Mouse (Mus musculus): ENCODE measurements around the gene Pga5. TPM values are rescaled to one million over a fixed set of nuclear protein-coding genes. Genes with fewer than 3 reads are reported as not detected.

Pga5 gene
- polyA plus RNA-seq, 1 experiment from 2014 or later = not detected

- H3K9me3 ChIP-seq (ENCODE audit: control insufficient read depth, low read length) = no peaks in the 10 kb centered on the region
- H3K27me3 ChIP-seq (ENCODE audit: control insufficient read depth, insufficient read depth, low read length) = no peaks in the 10 kb centered on the region
- peaks cover 27% of the 10 kb centered on the region for H3K36me3 ChIP-seq (ENCODE audit: control insufficient read depth, insufficient read depth, low read length)
- no peak overlapping the region for H3K9ac ChIP-seq (replicated peaks; ENCODE audit: low read depth, low read length)
- 97% methylated on average over 1 of the region's 1 CpGs for WGBS
- H3K27ac ChIP-seq (ENCODE audit: low read depth, low read length) = no peak overlapping the region
- H3K4me3 ChIP-seq (ENCODE audit: low read depth, low read length) = no peak overlapping the region
- H3K4me2 ChIP-seq (ENCODE audit: low read depth, low read length) = no peak overlapping the region
- ATAC-seq (ENCODE audit: low read depth) = no peak
- peaks cover 13% of the 10 kb centered on the region for H3K4me1 ChIP-seq (ENCODE audit: control insufficient read depth, insufficient read depth, low read length)
These were observed 30.0 kb upstream of the Pga5 start for GRCm38 (mm10) chr19:10707881-10708280.

DNA sequence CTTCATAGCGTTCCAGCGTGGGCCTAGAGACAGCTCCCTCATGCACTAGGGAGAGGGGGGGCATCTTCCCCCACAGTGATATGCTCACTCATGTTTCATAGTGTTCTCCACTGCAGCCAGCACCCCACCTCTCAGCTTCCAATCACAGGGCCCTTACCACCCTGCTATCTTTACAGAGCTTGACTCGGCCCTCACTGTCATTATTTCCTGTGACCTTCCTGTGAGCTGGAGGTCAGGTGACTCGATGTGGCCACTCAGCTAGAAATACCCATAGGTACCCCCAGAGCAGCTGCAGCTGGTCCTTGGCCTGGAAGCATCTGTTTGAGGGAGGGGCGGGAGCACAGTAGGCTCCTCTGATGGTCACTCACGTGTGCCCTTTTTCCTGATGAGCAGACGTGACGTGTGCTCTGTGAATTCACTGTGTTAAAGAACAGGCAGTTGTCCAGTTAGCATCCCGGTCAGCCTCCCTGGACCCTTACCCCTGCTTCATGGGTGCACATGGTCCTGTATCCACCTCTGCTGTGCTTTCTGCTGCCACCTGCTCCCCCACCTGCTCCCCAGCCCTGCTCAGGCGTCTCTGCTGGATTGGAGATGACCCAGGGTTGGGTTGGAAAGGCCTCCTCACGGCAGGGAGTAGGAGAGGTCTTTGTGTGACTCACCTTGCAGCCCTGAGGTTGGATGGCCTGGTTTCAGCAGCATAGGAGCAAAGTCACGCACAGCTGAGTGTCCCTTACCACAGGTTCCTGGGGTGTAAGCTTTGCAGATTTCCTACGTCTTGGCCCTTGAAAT is 29.4 kb upstream of the Pga5 start:
- Histone ChIP-seq H3K27me3 (ENCODE audit: control insufficient read depth, insufficient read depth, low read length) (no peaks in the 10 kb centered on the region), H3K27ac (ENCODE audit: low read depth, low read length) (no peak overlapping the region), H3K4me1 (ENCODE audit: control insufficient read depth, insufficient read depth, low read length) (peaks cover 13% of the 10 kb centered on the region), H3K36me3 (ENCODE audit: control insufficient read depth, insufficient read depth, low read length) (peaks cover 22% of the 10 kb centered on the region), H3K4me2 (ENCODE audit: low read depth, low read length) (no peak overlapping the region), H3K4me3 (ENCODE audit: low read depth, low read length) (no peak overlapping the region), H3K9me3 (ENCODE audit: control insufficient read depth, low read length) (no peaks in the 10 kb centered on the region), H3K9ac (replicated peaks; ENCODE audit: low read depth, low read length) (no peak overlapping the region)
- no peak for ATAC-seq (ENCODE audit: low read depth)
- WGBS = 82% methylated on average over 13 of the region's 13 CpGs

GRCm38 (mm10) chr19:10703470-10703869 is 25.6 kb upstream of the Pga5 start:
- H3K36me3 ChIP-seq (ENCODE audit: control insufficient read depth, insufficient read depth, low read length) = peaks cover 5% of the 10 kb centered on the region; the same call in 1 of the 2 replicates
- peaks cover 20% of the 10 kb centered on the region for H3K4me1 ChIP-seq (ENCODE audit: control insufficient read depth, insufficient read depth, low read length)
- WGBS = 91% methylated on average over 8 of the region's 8 CpGs
- H3K27me3 ChIP-seq (ENCODE audit: control insufficient read depth, insufficient read depth, low read length) = no peaks in the 10 kb centered on the region
- no peak overlapping the region for H3K4me3 ChIP-seq (ENCODE audit: low read depth, low read length)
- no peaks in the 10 kb centered on the region for H3K9me3 ChIP-seq (ENCODE audit: control insufficient read depth, low read length)
- no peak overlapping the region for H3K27ac ChIP-seq (ENCODE audit: low read depth, low read length)
- H3K4me2 ChIP-seq (ENCODE audit: low read depth, low read length) = no peak overlapping the region
- ATAC-seq (ENCODE audit: low read depth) = no peak
- no peak overlapping the region for H3K9ac ChIP-seq (replicated peaks; ENCODE audit: low read depth, low read length)

GRCm38 (mm10) chr19:10702125-10702524 is 24.3 kb upstream of the Pga5 start:
- peaks cover 24% of the 10 kb centered on the region for H3K4me1 ChIP-seq (ENCODE audit: control insufficient read depth, insufficient read depth, low read length)
- WGBS = 85% methylated on average over 8 of the region's 8 CpGs
- no peak overlapping the region for H3K27ac ChIP-seq (ENCODE audit: low read depth, low read length)
- H3K36me3 ChIP-seq (ENCODE audit: control insufficient read depth, insufficient read depth, low read length) = peaks cover 5% of the 10 kb centered on the region; the same call in 1 of the 2 replicates
- H3K4me3 ChIP-seq (ENCODE audit: low read depth, low read length) = no peak overlapping the region
- H3K4me2 ChIP-seq (ENCODE audit: low read depth, low read length) = no peak overlapping the region
- ATAC-seq (ENCODE audit: low read depth) = no peak
- H3K27me3 ChIP-seq (ENCODE audit: control insufficient read depth, insufficient read depth, low read length) = no peaks in the 10 kb centered on the region
- no peak overlapping the region for H3K9ac ChIP-seq (replicated peaks; ENCODE audit: low read depth, low read length)
- no peaks in the 10 kb centered on the region for H3K9me3 ChIP-seq (ENCODE audit: control insufficient read depth, low read length)

GRCm38 (mm10) chr19:10701013-10701726 is 23.3 kb upstream of the Pga5 start:
- WGBS = 64% methylated on average over 6 of the region's 6 CpGs
- H3K9me3 ChIP-seq (ENCODE audit: control insufficient read depth, low read length) = no peaks in the 10 kb centered on the region

GRCm38 (mm10) chr19:10699851-10700250 is 22.0 kb upstream of the Pga5 start:
- no peak overlapping the region for H3K27ac ChIP-seq (ENCODE audit: low read depth, low read length)
- no peaks in the 10 kb centered on the region for H3K27me3 ChIP-seq (ENCODE audit: control insufficient read depth, insufficient read depth, low read length)
- WGBS = 71% methylated on average over 9 of the region's 9 CpGs
- H3K36me3 ChIP-seq (ENCODE audit: control insufficient read depth, insufficient read depth, low read length) = no peaks in the 10 kb centered on the region
- H3K9ac ChIP-seq (replicated peaks; ENCODE audit: low read depth, low read length) = no peak overlapping the region
- ATAC-seq (ENCODE audit: low read depth) = no peak
- H3K4me1 ChIP-seq (ENCODE audit: control insufficient read depth, insufficient read depth, low read length) = peaks cover 39% of the 10 kb centered on the region
- H3K9me3 ChIP-seq (ENCODE audit: control insufficient read depth, low read length) = no peaks in the 10 kb centered on the region
- no peak overlapping the region for H3K4me2 ChIP-seq (ENCODE audit: low read depth, low read length)
- H3K4me3 ChIP-seq (ENCODE audit: low read depth, low read length) = no peak overlapping the region

More at GRCm38 (mm10) chr19:10701013-10701726, 23.3 kb upstream of the Pga5 start:
- Histone ChIP-seq H3K9ac (replicated peaks; ENCODE audit: low read depth, low read length) (no peak overlapping the region), H3K4me1 (ENCODE audit: control insufficient read depth, insufficient read depth, low read length) (peaks cover 28% of the 10 kb centered on the region), H3K27ac (ENCODE audit: low read depth, low read length) (no peak overlapping the region; the same call in 1 of the 2 replicates), H3K4me3 (ENCODE audit: low read depth, low read length) (no peak overlapping the region), H3K4me2 (ENCODE audit: low read depth, low read length) (no peak overlapping the region), H3K27me3 (ENCODE audit: control insufficient read depth, insufficient read depth, low read length) (no peaks in the 10 kb centered on the region), H3K36me3 (ENCODE audit: control insufficient read depth, insufficient read depth, low read length) (no peaks in the 10 kb centered on the region)
- ATAC-seq (ENCODE audit: low read depth) = no peak

DNA sequence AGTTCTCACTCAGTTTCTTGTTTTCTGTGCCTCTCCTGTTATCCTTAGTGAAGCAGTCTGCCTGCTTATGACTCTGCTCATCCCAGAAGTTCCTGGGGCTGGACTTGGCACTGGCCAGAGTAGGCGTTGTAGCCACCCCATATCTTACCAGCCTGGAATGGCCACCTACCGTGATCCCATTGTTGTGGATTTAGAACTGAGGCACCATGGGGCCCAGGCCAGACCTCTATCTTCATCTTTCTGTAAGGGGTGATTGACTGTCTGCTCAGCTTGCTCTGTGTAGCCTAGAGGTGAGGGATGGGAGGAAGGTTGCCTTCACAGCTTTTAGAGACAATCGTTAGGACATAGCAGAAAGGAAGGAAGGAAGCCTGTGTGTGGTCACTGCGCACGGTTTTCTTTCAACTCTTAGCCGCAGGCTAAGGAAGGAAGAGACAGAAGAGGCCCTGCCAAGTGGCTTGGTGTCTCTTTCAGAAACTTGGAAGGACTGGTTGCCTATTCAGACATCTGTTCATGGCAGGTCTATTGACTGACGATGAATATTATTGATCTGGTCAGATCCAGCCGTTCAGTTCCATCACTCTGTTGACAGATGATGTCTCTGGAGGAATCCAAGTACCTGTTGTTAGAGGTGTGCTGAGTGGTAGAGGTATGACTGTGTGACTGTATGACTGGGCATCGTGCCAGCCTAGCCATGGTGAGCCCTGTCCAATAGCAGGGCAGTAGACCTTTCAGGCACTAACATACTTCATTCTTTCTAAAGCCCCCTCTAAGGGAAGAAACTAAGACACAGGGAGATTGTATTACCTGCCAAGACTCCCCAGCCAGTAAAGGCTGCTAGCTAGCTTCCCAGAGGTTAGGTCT is 20.5 kb upstream of the Pga5 start:
- Histone ChIP-seq H3K4me2 (ENCODE audit: low read depth, low read length) (no peak overlapping the region), H3K36me3 (ENCODE audit: control insufficient read depth, insufficient read depth, low read length) (no peaks in the 10 kb centered on the region), H3K27me3 (ENCODE audit: control insufficient read depth, insufficient read depth, low read length) (no peaks in the 10 kb centered on the region), H3K4me3 (ENCODE audit: low read depth, low read length) (no peak overlapping the region), H3K27ac (ENCODE audit: low read depth, low read length) (no peak overlapping the region), H3K9me3 (ENCODE audit: control insufficient read depth, low read length) (no peaks in the 10 kb centered on the region), H3K4me1 (ENCODE audit: control insufficient read depth, insufficient read depth, low read length) (peaks cover 39% of the 10 kb centered on the region), H3K9ac (replicated peaks; ENCODE audit: low read depth, low read length) (no peak overlapping the region)
- ATAC-seq (ENCODE audit: low read depth) = peak; percentile 50; the same call in 1 of the 2 replicates
- 73% methylated on average over 9 of the region's 9 CpGs for WGBS

GRCm38 (mm10) chr19:10695801-10696200 is 17.9 kb upstream of the Pga5 start:
- H3K36me3 ChIP-seq (ENCODE audit: control insufficient read depth, insufficient read depth, low read length) = no peaks in the 10 kb centered on the region
- peaks cover 32% of the 10 kb centered on the region for H3K4me1 ChIP-seq (ENCODE audit: control insufficient read depth, insufficient read depth, low read length)
- no peaks in the 10 kb centered on the region for H3K27me3 ChIP-seq (ENCODE audit: control insufficient read depth, insufficient read depth, low read length)
- H3K27ac ChIP-seq (ENCODE audit: low read depth, low read length) = peak overlapping the region; percentile 72
- H3K4me2 ChIP-seq (ENCODE audit: low read depth, low read length) = no peak overlapping the region
- ATAC-seq (ENCODE audit: low read depth) = no peak
- no peak overlapping the region for H3K4me3 ChIP-seq (ENCODE audit: low read depth, low read length)
- H3K9ac ChIP-seq (replicated peaks; ENCODE audit: low read depth, low read length) = 0 out of 2 replicates have a peak overlapping the region, but pooled peaks have one; percentile 29
- no peaks in the 10 kb centered on the region for H3K9me3 ChIP-seq (ENCODE audit: control insufficient read depth, low read length)
- WGBS = 35% methylated on average over 7 of the region's 7 CpGs

Data from neural tube, embryonic 14.5 days (tissue).